Mouse (Mus musculus): Measurements from ENCODE around the gene Tfap2c.

Gene Tfap2c

DNA sequence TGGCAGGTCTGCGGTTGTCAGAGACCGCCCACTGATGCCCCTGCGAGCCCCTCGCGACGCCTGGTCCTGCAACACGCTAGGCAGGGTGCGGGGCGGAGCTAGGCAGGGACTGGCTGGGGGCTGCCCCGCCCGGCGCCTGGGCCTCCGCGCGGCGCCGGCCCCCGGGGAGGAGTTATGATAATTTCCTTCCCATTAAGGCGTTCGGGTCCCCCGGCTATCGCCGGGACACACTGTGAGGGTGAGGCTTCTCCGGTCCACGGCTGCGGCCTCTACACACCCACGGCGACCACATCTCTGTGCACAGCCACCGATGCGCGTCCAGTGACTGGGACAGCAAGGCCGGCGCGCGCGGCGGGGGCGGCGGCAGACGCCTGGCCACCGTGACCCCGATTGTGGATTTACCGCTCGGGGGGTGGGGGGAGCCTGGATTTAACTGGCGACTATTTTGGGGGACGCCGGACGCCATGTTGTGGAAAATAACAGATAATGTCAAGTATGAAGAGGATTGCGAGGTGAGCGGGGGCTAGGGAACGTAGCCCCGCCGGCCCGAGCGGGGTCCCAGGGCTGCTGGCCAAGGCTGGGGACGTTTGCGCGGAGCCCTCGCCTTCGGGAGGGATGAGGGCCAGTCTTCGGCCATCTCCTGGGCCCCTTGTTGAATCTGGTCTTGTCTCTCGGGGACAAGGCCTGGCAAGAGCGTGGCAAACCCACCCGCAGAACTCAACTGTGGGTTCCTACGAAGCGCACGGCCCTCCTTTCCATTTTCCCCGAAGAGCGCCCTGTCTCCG lies at the start of gene Tfap2c:
Tfap2c (plus strand) TSS at position 223 of the 785 bp plus-strand sequence.
- DNase-seq (ENCODE audit: low spot score in 2 of 2) = no peak

- no peak for DNase-seq (ENCODE audit: low spot score in 2 of 2)
These were observed 48.6 kb upstream of the Tfap2c start for GRCm38 (mm10) chr2:172500752-172501316.

DNA sequence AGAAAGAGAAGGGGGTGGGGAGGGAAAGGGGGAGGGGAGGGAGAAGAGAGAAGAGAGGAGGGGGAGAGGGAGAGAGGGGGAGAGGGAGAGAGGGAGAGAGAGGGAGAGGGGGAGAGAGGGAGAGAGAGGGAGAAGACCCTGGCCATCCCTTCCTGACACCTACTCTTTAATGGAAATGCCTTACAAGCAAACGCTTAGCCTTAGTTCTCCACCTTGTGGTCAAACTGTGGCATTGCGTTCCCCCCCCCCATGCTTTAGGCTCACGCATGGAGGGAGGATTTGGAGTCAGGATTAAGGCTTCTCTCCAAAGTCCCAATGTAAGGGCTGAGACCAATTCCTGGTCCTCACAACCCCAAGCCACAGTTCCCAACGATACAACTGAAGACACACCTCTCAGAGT lies 48.1 kb upstream of the Tfap2c start:
- peak in 1 of 2 experiments; percentile 42 for DNase-seq (ENCODE audit: low spot score in 2 of 2)

DNA sequence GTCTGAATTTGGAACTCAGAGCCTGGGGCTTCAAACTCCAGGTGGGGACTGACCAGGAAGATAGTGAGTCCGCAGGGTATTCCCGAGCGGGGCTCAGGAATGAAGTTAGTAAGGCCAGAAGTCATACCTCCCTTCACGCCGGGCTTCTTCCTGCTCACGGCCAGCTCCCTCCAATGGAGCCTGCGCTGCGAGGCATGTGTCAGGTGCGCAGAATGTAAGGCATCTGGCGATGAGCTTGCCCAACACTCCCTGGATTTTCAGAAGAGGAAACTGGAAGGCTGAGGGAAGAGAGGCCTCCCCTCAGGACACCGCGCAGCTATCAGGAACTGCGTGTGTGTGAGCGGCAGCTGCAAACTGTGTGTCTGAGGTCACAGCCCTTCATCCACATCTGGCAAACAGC lies 47.2 kb upstream of the Tfap2c start:
- no peak for DNase-seq (ENCODE audit: low spot score in 2 of 2)

GRCm38 (mm10) chr2:172506121-172506520 lies 43.3 kb upstream of the Tfap2c start:
- DNase-seq (ENCODE audit: low spot score in 2 of 2) = no peak

DNA sequence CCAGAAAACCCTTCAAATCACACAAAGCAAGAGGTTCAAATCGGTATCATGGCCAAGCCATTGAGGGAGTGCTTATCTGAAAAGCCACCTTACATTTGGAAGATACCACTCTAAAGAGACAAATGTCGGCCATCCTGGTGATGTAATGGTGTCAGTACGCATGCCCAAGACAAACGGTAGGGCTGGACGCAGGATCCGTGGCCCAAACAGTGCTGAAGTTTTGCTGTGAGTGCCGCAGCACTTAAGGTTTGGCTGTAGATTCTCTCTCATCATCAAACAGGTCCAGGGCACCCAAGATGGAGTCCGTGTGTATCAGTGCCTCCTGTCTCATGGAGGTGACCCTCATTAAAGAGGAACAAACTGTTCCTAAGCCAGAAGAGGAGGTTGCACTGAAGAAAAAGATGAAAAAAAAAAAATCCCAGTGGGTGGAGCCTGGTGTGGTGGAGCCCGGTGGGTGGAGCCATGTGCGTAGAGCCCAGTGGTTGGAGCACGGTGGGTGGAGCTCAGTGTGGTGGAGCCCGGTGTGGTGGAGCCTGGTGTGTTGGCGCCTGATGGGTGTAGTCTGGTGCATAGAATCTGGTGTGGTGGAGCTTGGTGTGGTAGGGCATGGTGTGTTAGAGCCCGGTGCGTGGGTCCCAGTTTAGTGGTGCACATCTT lies 39.2 kb upstream of the Tfap2c start:
- no peak for DNase-seq (ENCODE audit: low spot score in 2 of 2)

- DNase-seq (ENCODE audit: low spot score in 2 of 2) = no peak
These were observed 38.5 kb upstream of the Tfap2c start for GRCm38 (mm10) chr2:172510899-172511298.

DNA sequence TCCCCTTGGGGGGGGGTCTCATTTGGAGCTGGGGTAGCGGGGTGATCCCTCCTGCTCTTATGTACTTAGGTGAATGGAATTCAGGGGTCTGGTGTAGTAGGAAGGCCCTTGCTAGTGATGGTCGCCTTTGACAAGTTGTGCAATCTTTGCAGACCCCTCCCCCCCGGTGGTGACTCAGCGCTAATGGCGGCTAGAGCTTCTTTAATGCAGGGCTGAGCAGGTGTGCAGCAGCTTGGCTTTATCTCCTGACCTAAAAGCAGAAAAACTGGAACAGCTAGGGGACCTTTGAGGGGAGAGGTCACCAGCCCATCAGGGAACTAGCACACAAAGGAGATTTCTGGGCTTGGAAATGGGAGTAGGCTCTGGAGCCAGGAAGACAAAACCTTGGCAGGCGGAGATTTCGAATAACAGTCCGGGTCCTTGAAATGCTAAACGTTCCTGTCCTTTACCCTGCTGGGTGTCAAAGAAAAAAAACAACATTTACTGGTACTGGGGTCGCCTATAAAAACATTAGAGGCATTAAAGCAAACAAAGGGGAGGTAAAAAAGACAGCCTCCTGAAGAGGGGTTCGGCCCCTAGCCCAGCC lies 32.9 kb upstream of the Tfap2c start:
- DNase-seq (ENCODE audit: low spot score in 2 of 2) = no peak

- no peak for DNase-seq (ENCODE audit: low spot score in 2 of 2)
These were observed 28.6 kb upstream of the Tfap2c start for GRCm38 (mm10) chr2:172520616-172521371.

- DNase-seq (ENCODE audit: low spot score in 2 of 2) = no peak
These were observed 26.9 kb upstream of the Tfap2c start for GRCm38 (mm10) chr2:172522528-172522927.

DNA sequence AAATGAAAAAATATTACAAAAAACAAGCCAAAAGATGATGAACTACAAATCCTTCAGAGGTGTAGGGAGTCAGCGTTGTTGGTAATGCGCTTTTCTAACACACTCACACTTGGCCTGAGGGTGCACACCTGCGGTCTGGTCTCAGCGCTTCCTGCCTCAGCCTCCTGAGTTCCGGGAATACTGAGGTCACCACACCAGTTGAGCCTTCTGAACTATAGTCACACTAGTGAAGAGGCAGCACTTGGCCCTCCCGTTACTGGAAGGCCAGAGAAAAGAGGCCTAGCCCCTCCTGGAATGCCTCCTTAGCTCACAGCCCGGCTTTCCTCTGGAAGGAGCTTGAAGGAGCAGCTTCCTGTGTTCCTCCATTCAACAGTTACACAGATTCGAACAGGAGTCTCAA lies 22.2 kb upstream of the Tfap2c start:
- no peak for DNase-seq (ENCODE audit: low spot score in 2 of 2)

- DNase-seq (ENCODE audit: low spot score in 2 of 2) = no peak
These were observed 5.4 kb upstream of the Tfap2c start for GRCm38 (mm10) chr2:172543987-172544386.

- no peak for DNase-seq (ENCODE audit: low spot score in 2 of 2)
These were observed 4.7 kb upstream of the Tfap2c start for GRCm38 (mm10) chr2:172544601-172545127.

DNA sequence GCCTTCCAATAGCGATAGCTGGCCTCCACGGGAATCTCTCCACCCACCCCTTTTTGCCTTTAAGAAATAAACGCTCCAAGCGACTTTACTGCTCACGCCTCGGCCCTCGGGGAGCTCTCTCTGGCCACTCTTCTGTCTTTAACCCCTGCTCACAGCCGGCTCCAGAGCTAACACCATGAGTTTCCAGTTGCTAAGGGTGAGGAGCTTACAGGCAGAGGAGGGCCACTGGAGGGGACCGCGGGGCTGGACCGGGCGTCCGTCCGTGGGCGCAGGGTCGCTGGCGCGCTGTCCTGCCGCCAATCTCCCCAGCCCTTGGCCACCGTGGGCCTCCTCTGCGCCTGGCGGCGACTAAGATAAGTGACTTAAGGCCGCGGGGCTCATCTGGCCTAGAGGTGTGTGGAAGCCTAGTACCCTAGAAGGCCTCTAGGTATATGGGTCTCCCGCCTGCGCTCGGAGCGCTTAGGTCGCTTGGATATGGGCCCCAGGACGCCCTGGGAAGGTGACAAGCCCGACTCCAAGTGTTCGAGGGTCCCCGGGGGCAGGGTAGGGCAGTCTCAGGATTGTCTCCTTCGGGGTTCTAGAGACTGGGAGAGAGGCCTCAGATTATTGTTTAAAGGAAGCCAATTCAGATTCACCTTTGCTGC lies 3.7 kb upstream of the Tfap2c start:
- DNase-seq (ENCODE audit: low spot score in 2 of 2) = no peak

- DNase-seq (ENCODE audit: low spot score in 2 of 2) = no peak
These were observed 2.8 kb upstream of the Tfap2c start for GRCm38 (mm10) chr2:172546551-172546950.

DNA sequence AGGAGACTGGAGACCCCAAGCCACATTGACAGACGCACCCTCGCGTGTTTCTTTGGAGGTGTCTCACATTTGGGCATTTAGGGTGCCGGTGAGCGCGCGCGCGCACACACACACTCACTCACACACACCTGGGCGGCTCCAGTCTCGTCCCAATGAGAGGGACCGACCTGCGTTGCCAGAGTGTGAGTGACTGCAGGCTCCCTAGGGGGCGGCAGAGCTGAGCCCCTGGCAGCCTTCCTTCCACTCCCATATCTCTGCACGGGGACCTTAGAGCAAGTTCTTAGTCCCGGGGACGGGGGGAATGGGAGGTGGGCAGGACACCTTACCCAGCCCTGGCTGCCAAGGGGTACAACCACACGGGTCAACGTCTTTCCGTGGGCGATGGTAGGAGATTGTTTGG lies 2.3 kb upstream of the Tfap2c start:
- DNase-seq (ENCODE audit: low spot score in 2 of 2) = no peak

GRCm38 (mm10) chr2:172547807-172548586 lies 1.4 kb upstream of the Tfap2c start:
- DNase-seq (ENCODE audit: low spot score in 2 of 2) = no peak

DNA sequence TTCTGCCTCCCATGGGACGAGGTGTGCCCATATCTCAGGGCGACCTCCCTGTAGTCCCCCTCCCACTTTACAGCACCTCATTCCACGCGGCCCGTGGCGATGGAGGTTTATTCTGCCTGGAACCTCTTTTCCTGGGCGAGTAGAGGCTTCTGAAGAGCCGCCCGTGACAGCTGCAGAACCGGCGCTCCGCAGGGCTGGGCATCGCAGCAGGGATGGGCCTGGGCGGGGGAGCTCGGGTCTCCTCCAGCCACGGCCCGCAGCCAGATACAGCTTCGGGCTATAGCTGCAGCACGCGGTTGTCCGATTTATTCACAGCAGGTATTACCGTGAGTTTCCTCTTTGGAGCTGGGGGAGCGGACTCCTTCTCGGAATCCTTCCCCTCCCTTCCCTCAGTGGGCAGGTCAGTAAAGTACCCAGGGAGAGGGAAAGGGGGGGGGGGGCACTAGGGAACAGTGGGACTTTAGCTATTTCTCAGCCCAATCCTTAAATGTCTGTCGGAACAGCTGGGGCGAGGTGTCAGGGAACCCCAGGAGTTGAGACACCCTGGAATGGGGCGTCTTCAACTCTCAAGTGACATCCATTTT lies 629 bp upstream of the Tfap2c start:
- no peak for DNase-seq (ENCODE audit: low spot score in 2 of 2)

DNA sequence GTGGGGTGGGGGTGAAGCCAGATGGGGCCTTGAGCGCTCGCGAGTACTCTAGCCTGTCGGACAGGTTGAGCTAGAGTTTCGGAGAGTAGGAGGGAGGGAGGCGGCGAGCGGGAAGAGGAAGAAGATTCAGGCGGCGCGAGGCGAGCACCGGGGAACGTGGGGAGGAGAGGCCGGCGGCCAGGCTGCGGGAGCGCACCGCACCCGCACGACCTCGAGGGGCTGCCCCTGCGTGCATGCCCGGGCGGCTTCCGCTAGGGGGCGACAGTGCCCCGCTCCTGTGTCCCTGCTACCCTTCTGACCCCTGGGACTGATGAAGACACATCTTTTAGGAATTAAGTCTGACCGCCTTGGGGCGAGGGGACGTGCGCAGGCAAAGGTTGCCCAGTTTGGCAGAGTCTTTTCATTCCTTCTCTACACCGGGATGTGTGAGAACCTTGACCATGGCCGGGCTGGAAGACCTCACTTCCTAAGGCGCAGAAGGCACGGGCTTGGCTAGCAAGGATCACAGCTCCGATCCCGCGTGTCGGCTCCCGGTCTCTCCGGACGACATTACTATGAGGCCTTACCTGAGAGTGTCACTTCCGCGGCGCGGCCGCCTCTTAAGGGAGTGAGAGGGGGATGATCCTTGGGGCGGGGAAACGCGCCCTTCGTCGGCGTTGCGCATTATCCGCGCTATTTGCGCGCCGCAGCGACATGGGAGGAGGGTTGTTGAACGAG lies 1.1 kb downstream of the Tfap2c start:
- DNase-seq (ENCODE audit: low spot score in 2 of 2) = peak; percentile 64 to 80
